Mouse (Mus musculus) forebrain, embryonic 16.5 days (tissue): ENCODE data around the gene Srebf2. TPM values are rescaled to one million over a fixed set of nuclear protein-coding genes. Genes with fewer than 3 reads are reported as not detected.
A peak's percentile ranks its signal among the peaks of the same experiment; 100 is the strongest.
"Not testable (repeated sequence)": the region's sequence is repeated elsewhere in the genome, so short reads cannot be mapped to it uniquely, and the experiment has no call there.

ENCODE experiments used
- ATAC-seq: fragments of 200-750 bp; cut with Nextera tagmentation; 2 replicates; pipeline ENCODE4 v1.8.0; 2017; ENCODE audit warnings: mild to moderate bottlenecking, moderate library complexity
- H3K27ac ChIP-seq: fragments of 300-500 bp; sonication (generic); 2 replicates; pipeline ENCODE4 v1.5.1; 2014; ENCODE audit warnings: low read length, control low read depth
- H3K27me3 ChIP-seq: fragments of 300-500 bp; sonication (generic); replicated peaks from 2 replicates; pipeline ENCODE4 v1.6.1; 2014; ENCODE audit warnings: low read length; ENCODE audit not compliant: control insufficient read depth, insufficient read depth
- H3K36me3 ChIP-seq: fragments of 300-500 bp; sonication (generic); 2 replicates; pipeline ENCODE4 v1.6.1; 2014; ENCODE audit not compliant: control insufficient read depth, insufficient read depth
- H3K4me1 ChIP-seq: fragments of 300-500 bp; sonication (generic); replicated peaks from 2 replicates; pipeline ENCODE4 v1.6.1; 2014; ENCODE audit warnings: low read length; ENCODE audit not compliant: control insufficient read depth, insufficient read depth
- H3K4me2 ChIP-seq: fragments of 300-500 bp; sonication (generic); 2 replicates; pipeline ENCODE4 v1.6.1; 2014; ENCODE audit warnings: mild to moderate bottlenecking, low read length, control low read depth
- H3K4me3 ChIP-seq: fragments of 300-500 bp; sonication (generic); replicated peaks from 2 replicates; pipeline ENCODE4 v1.5.1; 2014; ENCODE audit warnings: mild to moderate bottlenecking, low read length, control low read depth
- H3K9ac ChIP-seq: fragments of 300-500 bp; sonication (generic); replicated peaks from 2 replicates; pipeline ENCODE4 v1.6.1; 2014; ENCODE audit warnings: low read depth, low read length, control low read depth
- H3K9me3 ChIP-seq: fragments of 300-500 bp; sonication (generic); 2 replicates; pipeline ENCODE4 v1.6.1; 2016; ENCODE audit warnings: low read length; ENCODE audit not compliant: control insufficient read depth
- WGBS: fragments of 180-500 bp; shearing (Covaris S2); extraction: QIAGEN DNeasy Blood & Tissue Kit; methylation state at CpG from one replicate; pipeline ENCODE4 v1.1.7; 2014; 5-methylcytosine and 5-hydroxymethylcytosine counted together
- polyA plus RNA-seq: library from polyadenylated mRNA; unstranded; fragments of >200 nt; fragmentation: Nextera tagmentation; extraction: Ambion mirVana; gene quantifications from 2 replicates; pipeline ENCODE4 v1.2.1, GENCODE M21; 2015

Srebf2 gene
- 229 and 232 TPM in 2 replicates for polyA plus RNA-seq

DNA sequence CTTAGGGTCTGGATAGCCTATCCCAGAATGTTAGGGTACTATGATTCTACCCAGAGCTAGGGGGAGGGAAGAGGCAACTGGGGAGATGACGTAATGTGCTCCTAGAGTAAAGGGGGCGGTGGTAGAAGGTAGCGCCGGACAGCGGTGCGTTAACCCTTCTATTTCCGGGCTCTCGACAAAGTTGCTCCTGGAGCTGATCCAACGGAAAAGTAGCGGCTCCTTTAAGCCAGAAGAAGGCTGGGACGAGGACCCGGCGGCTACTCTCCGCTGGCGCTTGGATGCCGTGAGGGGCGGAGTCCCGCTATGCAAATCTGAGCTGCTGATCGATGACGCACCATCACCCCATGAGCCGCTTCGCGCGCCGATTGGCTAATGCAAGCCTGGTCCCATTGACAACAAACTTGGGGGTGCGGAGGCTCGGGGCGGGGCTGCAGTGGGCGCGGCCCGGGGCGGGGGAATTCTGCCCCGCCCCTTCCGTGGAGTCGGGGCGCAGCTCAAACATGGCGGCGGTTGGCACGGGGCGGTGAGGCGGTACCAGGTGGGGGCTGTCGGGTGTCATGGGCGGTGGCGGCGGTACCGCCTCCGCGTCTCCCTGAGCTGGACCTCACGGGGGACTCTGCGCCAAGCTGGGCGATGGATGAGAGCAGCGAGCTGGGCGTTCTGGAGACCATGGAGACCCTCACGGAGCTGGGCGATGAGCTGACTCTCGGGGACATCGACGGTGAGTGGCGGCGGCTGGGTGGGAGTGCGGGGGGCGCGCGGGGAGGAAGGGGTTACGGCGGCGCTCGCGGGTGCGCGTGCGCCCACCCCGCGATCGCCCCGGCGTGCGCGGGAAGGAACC lies at the start of gene Srebf2:
Gene Srebf2, plus strand, starts transcription at position 412 of the 841 bp plus-strand sequence.
- Histone ChIP-seq H3K9ac (peak within 1 kb of the TSS; percentile 89), H3K4me2 (peak within 1 kb of the TSS; percentile 88), H3K27me3 (no peaks in the 10 kb centered on the region), H3K4me1 (peaks cover 26% of the 10 kb centered on the region), H3K4me3 (peak within 1 kb of the TSS; percentile 88), H3K27ac (peak within 1 kb of the TSS; percentile 97), H3K36me3 (no peaks in the 10 kb centered on the region), H3K9me3 (no peaks in the 10 kb centered on the region)
- under 1% methylated on average over 67 of the region's 79 CpGs for WGBS
- ATAC-seq = peak; percentile 97

DNA sequence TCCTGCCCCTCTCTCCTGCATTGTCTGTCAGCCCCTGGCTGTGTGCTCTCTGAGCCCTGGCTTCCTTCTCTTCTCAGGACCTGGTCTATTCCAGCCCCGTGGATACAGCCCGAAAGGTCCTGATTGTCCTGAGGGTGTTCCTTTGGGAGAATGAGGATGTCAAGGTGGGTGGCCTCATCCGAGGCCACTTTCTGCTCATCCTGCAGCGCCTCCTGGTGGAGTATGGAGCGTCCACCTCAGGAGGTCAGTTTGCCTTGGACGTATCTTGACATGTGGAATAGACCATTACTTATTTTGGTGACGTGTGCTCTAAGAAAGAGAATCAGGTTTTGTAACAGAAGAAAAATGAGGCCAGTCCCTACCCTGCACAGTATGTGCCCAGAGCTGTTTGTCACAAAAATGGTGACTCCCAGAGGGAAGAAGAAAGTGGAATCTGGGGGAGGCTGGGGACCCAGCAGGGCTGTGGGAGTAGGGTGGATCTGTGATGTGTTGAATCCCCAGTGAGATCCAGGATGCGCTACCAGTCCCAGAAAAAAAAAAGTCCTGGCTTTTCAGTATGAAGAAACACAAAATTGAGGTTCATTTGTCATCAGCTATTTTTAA lies 39.9 kb upstream of the Srebf2 start:
- Histone ChIP-seq H3K9ac (no peak overlapping the region), H3K4me3 (no peak overlapping the region), H3K4me2 (no peak overlapping the region), H3K4me1 (no peaks in the 10 kb centered on the region), H3K27me3 (0 out of 2 replicates have a peak, but pooled peaks cover 2% of the 10 kb centered on the region), H3K36me3 (no peaks in the 10 kb centered on the region), H3K27ac (no peak overlapping the region), H3K9me3 (no peaks in the 10 kb centered on the region)
- ATAC-seq = no peak
- WGBS = 19% methylated on average over 8 of the region's 8 CpGs

DNA sequence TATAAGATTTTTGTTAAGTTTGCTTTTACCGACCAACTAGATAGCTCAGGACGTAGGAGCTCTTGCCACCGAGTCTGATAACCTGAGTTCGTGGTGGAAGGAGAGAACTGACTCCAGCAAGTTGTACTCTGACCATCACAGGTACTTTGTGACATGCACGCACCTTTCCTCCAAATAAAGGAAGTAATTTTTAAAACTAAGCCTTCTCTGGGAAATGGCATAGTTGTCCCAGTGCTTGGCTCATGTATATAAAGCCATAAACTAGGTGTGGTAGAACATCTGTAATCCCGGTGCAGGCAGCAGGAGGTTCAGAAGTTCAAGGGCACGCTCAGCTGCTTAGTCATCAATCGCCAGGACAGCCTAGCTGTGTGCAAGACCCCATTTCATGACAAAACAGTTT lies 26.4 kb upstream of the Srebf2 start:
- Histone ChIP-seq H3K4me3 (no peak overlapping the region), H3K9me3 (no peaks in the 10 kb centered on the region), H3K27ac (no peak overlapping the region), H3K27me3 (no peaks in the 10 kb centered on the region), H3K9ac (no peak overlapping the region), H3K36me3 (no peaks in the 10 kb centered on the region), H3K4me2 (no peak overlapping the region), H3K4me1 (no peaks in the 10 kb centered on the region)
- no peak for ATAC-seq
- WGBS = 92% methylated on average over 8 of the region's 8 CpGs

GRCm38 (mm10) chr15:82126690-82127089 lies 20.3 kb upstream of the Srebf2 start:
- peak overlapping the region; percentile 80; the same call in 1 of the 2 replicates for H3K9ac ChIP-seq

GRCm38 (mm10) chr15:82127426-82128374 lies 19.3 kb upstream of the Srebf2 start, which contains the start of gene Ccdc134:
Gene Ccdc134 (plus strand): TSS chr15:82127922.
- ATAC-seq = peak; percentile 100
- no peaks in the 10 kb centered on the region for H3K9me3 ChIP-seq
- peak within 1 kb of the TSS; percentile 96 for H3K4me2 ChIP-seq
- H3K4me1 ChIP-seq = peaks cover 16% of the 10 kb centered on the region
- peak within 1 kb of the TSS; percentile 82 for H3K4me3 ChIP-seq
- no peaks in the 10 kb centered on the region; the same call in 1 of the 2 replicates for H3K36me3 ChIP-seq
- under 1% methylated on average over 71 of the region's 74 CpGs for WGBS
- peak within 1 kb of the TSS; percentile 46 for H3K27ac ChIP-seq
- H3K9ac ChIP-seq = peak within 1 kb of the TSS; percentile 80
- no peaks in the 10 kb centered on the region for H3K27me3 ChIP-seq

More at GRCm38 (mm10) chr15:82126690-82127089, 20.3 kb upstream of the Srebf2 start:
- not testable (repeated sequence) for ATAC-seq, H3K9me3 ChIP-seq, H3K4me3 ChIP-seq, H3K27me3 ChIP-seq, H3K27ac ChIP-seq, H3K4me2 ChIP-seq, H3K36me3 ChIP-seq
- H3K4me1 ChIP-seq = peaks cover 16% of the 10 kb centered on the region
- 71% methylated on average over 4 of the region's 4 CpGs for WGBS

DNA sequence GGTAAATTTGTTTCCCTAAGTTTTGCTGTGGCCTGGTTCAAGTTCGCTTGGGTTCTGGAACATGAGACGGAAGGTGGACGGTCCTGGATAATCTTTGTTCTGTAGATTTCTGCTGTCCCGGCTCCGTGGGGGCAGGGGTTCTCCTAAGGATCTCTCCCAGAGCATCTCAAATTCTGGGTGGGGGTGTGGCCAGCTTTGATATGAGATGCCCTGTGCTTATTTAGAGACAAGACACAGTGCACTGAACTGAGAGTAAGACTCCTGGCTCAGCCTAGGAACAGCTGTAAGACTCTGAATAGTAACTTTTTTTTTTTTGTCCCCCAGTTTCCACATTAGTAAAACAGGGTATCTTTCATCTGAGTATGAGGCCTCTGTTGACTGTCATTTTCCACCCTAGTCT lies 18.6 kb upstream of the Srebf2 start:
- no peaks in the 10 kb centered on the region for H3K9me3 ChIP-seq
- peak overlapping the region; percentile 96 for H3K4me2 ChIP-seq
- no peaks in the 10 kb centered on the region; the same call in 1 of the 2 replicates for H3K36me3 ChIP-seq
- H3K9ac ChIP-seq = peak overlapping the region; percentile 80
- H3K4me3 ChIP-seq = peak overlapping the region; percentile 82
- no peaks in the 10 kb centered on the region for H3K27me3 ChIP-seq
- peaks cover 16% of the 10 kb centered on the region for H3K4me1 ChIP-seq
- ATAC-seq = no peak
- H3K27ac ChIP-seq = no peak overlapping the region
- WGBS = under 1% methylated on average over 5 of the region's 5 CpGs

GRCm38 (mm10) chr15:82130599-82130998 lies 16.4 kb upstream of the Srebf2 start:
- H3K9me3 ChIP-seq = no peaks in the 10 kb centered on the region
- H3K36me3 ChIP-seq = no peaks in the 10 kb centered on the region; the same call in 1 of the 2 replicates
- no peak overlapping the region for H3K27ac ChIP-seq
- H3K4me3 ChIP-seq = no peak overlapping the region
- 66% methylated on average over 7 of the region's 7 CpGs for WGBS
- no peak for ATAC-seq
- peaks cover 16% of the 10 kb centered on the region for H3K4me1 ChIP-seq
- no peak overlapping the region for H3K4me2 ChIP-seq
- no peaks in the 10 kb centered on the region for H3K27me3 ChIP-seq
- no peak overlapping the region for H3K9ac ChIP-seq

- Histone ChIP-seq H3K9ac (no peak overlapping the region), H3K4me2 (no peak overlapping the region), H3K9me3 (no peaks in the 10 kb centered on the region), H3K36me3 (no peaks in the 10 kb centered on the region; the same call in 1 of the 2 replicates), H3K27me3 (no peaks in the 10 kb centered on the region), H3K4me1 (no peaks in the 10 kb centered on the region), H3K4me3 (no peak overlapping the region), H3K27ac (no peak overlapping the region)
- 82% methylated on average over 4 of the region's 4 CpGs for WGBS
- ATAC-seq = no peak
Observed at GRCm38 (mm10) chr15:82135372-82135771, 11.6 kb upstream of the Srebf2 start.
